Mouse (Mus musculus) E14TG2a.4 (cell line): ENCODE measurements around the gene Rbms3.
A peak's percentile ranks its signal among the peaks of the same experiment; 100 is the strongest.

Experiments
- H3K27me3 ChIP-seq: 2 replicates; pipeline ENCODE4 v1.6.1; 2014; ENCODE audit warnings: low read length, control low read depth; ENCODE audit not compliant: insufficient read depth
- H3K36me3 ChIP-seq: 2 replicates; pipeline ENCODE4 v1.6.1; 2014; ENCODE audit warnings: low read length, control low read depth; ENCODE audit not compliant: insufficient read depth
- H3K4me1 ChIP-seq: replicated peaks from 2 replicates; pipeline ENCODE4 v1.6.1; 2014; ENCODE audit warnings: low read depth, low read length, control low read depth
- H3K4me3 ChIP-seq: replicated peaks from 2 replicates; pipeline ENCODE4 v1.5.1; 2014; ENCODE audit warnings: mild to moderate bottlenecking, low read length
- H3K9me3 ChIP-seq: 2 replicates; pipeline ENCODE4 v1.6.1; 2014; ENCODE audit warnings: low read length, control low read depth
- CTCF ChIP-seq: conservative IDR thresholded peaks from 2 replicates; pipeline ENCODE4 v1.5.1; 2014; ENCODE audit warnings: low read length
- NANOG ChIP-seq: IDR thresholded peaks from 2 replicates; pipeline ENCODE4 v1.6.1; 2014; ENCODE audit warnings: borderline replicate concordance, low read length, mixed read lengths
- POU5F1 ChIP-seq: IDR thresholded peaks from 2 replicates; pipeline ENCODE4 v1.6.1; 2014; ENCODE audit warnings: low read length, borderline replicate concordance

The Rbms3 gene

GRCm38 (mm10) chr9:117375776-117376175 lies 253.9 kb downstream of the Rbms3 start:
- H3K36me3 ChIP-seq = no peaks in the 10 kb centered on the region
- H3K27me3 ChIP-seq = peaks cover 4% of the 10 kb centered on the region
- H3K9me3 ChIP-seq = peaks cover 16% of the 10 kb centered on the region
- TF ChIP-seq POU5F1 = no peak
- no peak for TF ChIP-seq NANOG
- TF ChIP-seq CTCF = no peak
- no peak overlapping the region for H3K4me3 ChIP-seq
- H3K4me1 ChIP-seq = no peaks in the 10 kb centered on the region

DNA sequence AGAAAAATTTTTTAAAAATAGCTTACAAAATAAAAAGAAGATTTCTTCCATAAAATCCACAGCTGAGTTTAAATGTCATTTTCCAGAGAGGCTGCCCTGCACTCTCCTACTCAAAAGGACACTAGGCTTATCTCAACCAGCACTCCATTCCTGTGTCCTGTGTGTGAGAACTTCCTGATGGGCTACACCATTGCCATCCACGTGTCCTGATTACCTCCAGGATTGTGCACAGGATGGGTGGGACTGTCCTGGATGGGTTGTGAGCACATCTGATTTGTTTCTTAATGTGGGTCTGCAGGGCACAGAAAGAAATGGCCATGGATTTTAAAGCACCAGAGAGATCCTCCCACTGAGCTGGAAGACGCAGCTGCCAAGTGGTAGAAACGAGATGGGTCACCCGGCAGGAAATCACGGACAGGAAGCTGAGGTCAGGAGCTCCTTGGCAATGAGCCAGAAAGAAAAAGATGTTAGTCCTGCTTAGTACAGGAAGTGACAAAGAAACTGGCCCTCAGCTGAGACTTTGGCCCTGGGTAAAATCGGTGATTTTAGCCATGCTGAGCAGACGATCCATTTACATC lies 256.5 kb downstream of the Rbms3 start:
- peaks cover 16% of the 10 kb centered on the region for H3K9me3 ChIP-seq
- H3K4me3 ChIP-seq = no peak overlapping the region
- TF ChIP-seq POU5F1 (no peak), NANOG (no peak), CTCF (no peak)
- no peaks in the 10 kb centered on the region for H3K36me3 ChIP-seq
- no peaks in the 10 kb centered on the region for H3K4me1 ChIP-seq
- peaks cover 1% of the 10 kb centered on the region for H3K27me3 ChIP-seq

GRCm38 (mm10) chr9:117371980-117372379 lies 257.7 kb downstream of the Rbms3 start:
- Histone ChIP-seq H3K9me3 (peaks cover 16% of the 10 kb centered on the region), H3K27me3 (no peaks in the 10 kb centered on the region), H3K4me3 (no peak overlapping the region), H3K4me1 (no peaks in the 10 kb centered on the region), H3K36me3 (no peaks in the 10 kb centered on the region)
- no peak for TF ChIP-seq CTCF
- no peak for TF ChIP-seq POU5F1
- TF ChIP-seq NANOG = no peak

- no peak for TF ChIP-seq POU5F1
- no peak overlapping the region for H3K4me3 ChIP-seq
- no peaks in the 10 kb centered on the region for H3K36me3 ChIP-seq
- H3K27me3 ChIP-seq = no peaks in the 10 kb centered on the region
- H3K9me3 ChIP-seq = peaks cover 2% of the 10 kb centered on the region; the same call in 1 of the 2 replicates
- H3K4me1 ChIP-seq = no peaks in the 10 kb centered on the region
Measured at GRCm38 (mm10) chr9:117370086-117370485, 259.6 kb downstream of the Rbms3 start.

- no peaks in the 10 kb centered on the region for H3K9me3 ChIP-seq
- TF ChIP-seq NANOG = no peak
- TF ChIP-seq POU5F1 = no peak
- no peak for TF ChIP-seq CTCF
- H3K4me3 ChIP-seq = no peak overlapping the region
- no peaks in the 10 kb centered on the region for H3K27me3 ChIP-seq
- no peaks in the 10 kb centered on the region for H3K4me1 ChIP-seq
- no peaks in the 10 kb centered on the region for H3K36me3 ChIP-seq
Measured at GRCm38 (mm10) chr9:117368016-117368415, 261.7 kb downstream of the Rbms3 start.

DNA sequence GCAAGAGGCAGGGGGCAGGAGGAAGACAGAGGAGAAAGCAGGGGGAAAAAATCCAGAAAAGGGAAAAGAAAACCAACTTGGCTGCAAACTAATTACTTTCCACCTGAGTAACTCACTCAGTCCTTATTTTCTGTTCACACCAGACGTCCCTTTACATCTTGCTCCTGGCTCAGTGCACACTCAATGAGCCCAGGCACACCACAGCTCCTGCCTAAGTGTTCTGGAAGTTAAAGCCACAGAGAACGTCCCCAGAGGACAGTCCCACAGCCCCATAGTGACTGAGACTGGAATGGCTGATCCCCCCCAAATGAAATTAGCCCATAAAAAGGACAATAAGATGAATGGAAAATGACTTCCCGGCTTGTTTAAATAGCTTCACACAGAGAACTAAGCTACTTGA lies 265.1 kb downstream of the Rbms3 start:
- H3K36me3 ChIP-seq = no peaks in the 10 kb centered on the region
- H3K9me3 ChIP-seq = no peaks in the 10 kb centered on the region
- H3K4me1 ChIP-seq = no peaks in the 10 kb centered on the region
- H3K4me3 ChIP-seq = no peak overlapping the region
- TF ChIP-seq NANOG = no peak
- no peak for TF ChIP-seq CTCF
- no peak for TF ChIP-seq POU5F1
- no peaks in the 10 kb centered on the region for H3K27me3 ChIP-seq

DNA sequence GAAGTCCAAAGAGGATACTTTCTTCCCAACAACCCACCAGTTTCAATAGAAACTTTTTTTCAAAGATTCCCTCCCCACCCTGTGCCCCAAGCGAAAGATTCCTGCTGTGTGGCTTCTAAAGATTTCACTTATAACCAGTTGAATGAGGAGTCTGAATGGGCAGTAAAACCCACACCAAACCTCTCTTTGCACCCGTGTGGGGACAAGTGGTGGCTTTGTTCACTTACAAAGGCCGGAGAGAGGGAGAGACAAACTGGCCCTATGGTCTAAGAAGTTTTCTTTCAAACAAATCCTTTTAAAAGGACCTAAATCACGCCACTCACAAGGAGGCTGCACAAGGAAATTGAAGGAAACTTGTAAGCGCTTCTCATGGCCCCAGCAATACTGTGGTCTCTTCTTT lies 268.3 kb downstream of the Rbms3 start:
- Histone ChIP-seq H3K4me3 (no peak overlapping the region), H3K4me1 (peaks cover 6% of the 10 kb centered on the region), H3K9me3 (no peaks in the 10 kb centered on the region), H3K36me3 (no peaks in the 10 kb centered on the region), H3K27me3 (0 out of 2 replicates have a peak, but pooled peaks cover 2% of the 10 kb centered on the region)
- TF ChIP-seq NANOG = no peak
- TF ChIP-seq CTCF = no peak
- TF ChIP-seq POU5F1 = no peak

DNA sequence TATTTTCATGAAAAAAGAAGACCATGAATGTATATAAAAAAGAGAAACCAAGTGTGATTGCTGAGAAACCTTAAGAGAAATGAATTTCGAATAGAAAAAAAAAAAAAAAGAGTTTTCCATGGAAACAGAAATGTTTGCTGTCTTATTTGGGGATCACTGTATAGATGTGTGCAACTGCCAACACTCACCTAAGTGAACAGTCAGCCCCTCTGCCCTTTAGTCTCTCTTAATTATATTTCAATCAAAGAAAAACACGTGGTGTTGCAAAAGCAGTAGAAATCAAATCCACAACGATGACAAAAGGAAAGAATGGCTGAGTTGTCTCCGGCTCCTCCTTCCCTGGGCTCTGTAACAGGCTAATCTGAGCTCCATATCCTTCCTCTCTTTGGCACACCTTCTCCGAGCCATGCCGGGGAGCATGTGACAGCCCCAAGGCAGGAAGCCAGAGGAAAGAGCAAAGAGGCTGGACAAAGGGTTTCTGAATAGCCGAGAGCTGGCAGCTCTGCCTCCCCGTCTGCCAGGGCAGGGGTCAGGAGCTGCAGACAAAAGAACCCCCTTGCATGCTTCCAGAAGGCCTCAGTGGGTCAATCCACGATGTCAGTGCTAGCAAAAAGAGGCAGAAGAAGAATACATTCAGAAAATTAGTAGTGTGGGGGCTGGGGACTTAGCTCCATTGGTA lies 272.8 kb downstream of the Rbms3 start:
- Histone ChIP-seq H3K4me3 (no peak overlapping the region), H3K9me3 (no peaks in the 10 kb centered on the region), H3K36me3 (no peaks in the 10 kb centered on the region), H3K27me3 (0 out of 2 replicates have a peak, but pooled peaks cover 2% of the 10 kb centered on the region), H3K4me1 (peaks cover 6% of the 10 kb centered on the region)
- no peak for TF ChIP-seq CTCF
- no peak for TF ChIP-seq NANOG
- no peak for TF ChIP-seq POU5F1

GRCm38 (mm10) chr9:117355501-117355900 lies 274.2 kb downstream of the Rbms3 start:
- peak; percentile 16; the same call in 1 of the 2 replicates for TF ChIP-seq CTCF
- no peak for TF ChIP-seq NANOG
- Histone ChIP-seq H3K9me3 (no peaks in the 10 kb centered on the region), H3K27me3 (0 out of 2 replicates have a peak, but pooled peaks cover 2% of the 10 kb centered on the region), H3K4me1 (peaks cover 6% of the 10 kb centered on the region), H3K36me3 (no peaks in the 10 kb centered on the region), H3K4me3 (no peak overlapping the region)
